Mouse (Mus musculus): ENCODE data around the gene Gm6583.

Gene Gm6583

GRCm38 (mm10) chr5:112346211-112346965, 9.4 kb downstream of the Gm6583 start:
- no peak for TF ChIP-seq GATA4 (IDR thresholded peaks at IDR 0.05; ENCODE audit: insufficient replicate concordance, low read length)

DNA sequence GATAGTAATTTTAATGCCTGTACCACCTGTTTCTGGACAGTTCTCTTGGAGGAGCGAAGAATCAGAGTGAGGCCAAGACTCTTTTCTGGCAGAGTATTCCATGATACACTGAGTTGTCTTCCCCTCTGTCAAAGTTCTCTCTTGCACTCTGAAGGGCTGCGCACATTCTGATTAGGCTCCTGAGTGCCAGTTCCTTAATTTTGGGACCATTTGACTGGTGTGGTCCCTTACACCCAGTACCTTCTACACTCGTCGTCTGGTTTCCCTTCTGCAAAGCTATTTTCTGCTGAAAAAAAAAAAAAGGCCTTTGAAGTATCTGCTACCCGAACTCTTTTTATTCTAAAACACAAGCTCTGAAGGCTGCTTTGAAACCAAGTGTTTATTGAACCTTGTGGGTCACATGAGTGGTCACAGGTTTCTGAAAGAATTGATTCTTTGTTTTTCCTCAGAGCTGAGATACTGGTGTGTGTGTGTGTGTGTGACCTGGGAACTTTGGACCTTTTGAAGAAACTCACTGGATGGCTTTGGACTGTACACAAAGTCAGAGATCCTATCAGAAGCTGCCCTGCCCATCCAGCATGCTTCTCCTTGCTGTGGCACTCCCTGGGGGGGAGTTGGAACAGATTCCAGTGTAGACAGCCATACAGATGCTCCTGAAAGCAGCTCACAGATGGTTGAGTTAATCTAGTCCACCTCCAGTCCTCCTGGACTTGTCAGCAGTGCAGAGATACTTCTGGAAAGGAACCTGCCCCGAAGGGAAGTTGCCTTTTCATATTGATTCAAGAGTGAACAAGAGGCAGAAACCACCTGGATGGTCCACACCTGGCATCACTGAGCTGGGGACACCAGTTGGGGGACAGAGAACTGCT, 11.5 kb downstream of the Gm6583 start:
- no peak for TF ChIP-seq GATA4 (IDR thresholded peaks at IDR 0.05; ENCODE audit: insufficient replicate concordance, low read length)

GRCm38 (mm10) chr5:112343205-112343595, 12.6 kb downstream of the Gm6583 start:
- TF ChIP-seq GATA4 (IDR thresholded peaks at IDR 0.05; ENCODE audit: insufficient replicate concordance, low read length), result no peak

GRCm38 (mm10) chr5:112342463-112343204, 13.2 kb downstream of the Gm6583 start, which contains the start of the genes Srrd and Hps4:
TSS of gene Srrd (minus strand) at chr5:112343040.
TSS of gene Hps4 (plus strand) at chr5:112343083.
- TF ChIP-seq GATA4 (IDR thresholded peaks at IDR 0.05; ENCODE audit: insufficient replicate concordance, low read length), result no peak

DNA sequence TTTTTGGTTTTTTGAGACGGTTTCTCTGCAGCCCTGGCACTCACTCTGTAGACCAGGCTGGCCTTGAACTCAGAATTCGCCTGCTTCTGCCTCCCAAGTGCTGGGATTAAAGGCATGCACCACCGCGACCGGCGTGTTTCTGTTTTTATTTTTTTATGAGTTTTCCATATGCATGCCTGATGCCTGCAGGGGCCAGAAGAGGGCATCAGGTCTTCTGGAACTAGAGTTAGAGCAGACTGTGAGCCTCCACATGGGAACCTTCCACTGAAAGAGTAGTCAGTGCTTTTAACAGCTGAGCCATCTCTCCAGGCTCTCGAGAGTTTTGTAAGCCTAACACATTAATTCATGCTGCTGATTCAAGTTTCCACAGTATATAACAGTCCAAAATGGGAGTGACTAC, 16.6 kb downstream of the Gm6583 start:
- no peak for TF ChIP-seq GATA4 (IDR thresholded peaks at IDR 0.05; ENCODE audit: insufficient replicate concordance, low read length)

- TF ChIP-seq GATA4 (IDR thresholded peaks at IDR 0.05; ENCODE audit: insufficient replicate concordance, low read length), result no peak
These were observed 18.8 kb downstream of the Gm6583 start for GRCm38 (mm10) chr5:112337004-112337403.

GRCm38 (mm10) chr5:112335473-112335872, 20.4 kb downstream of the Gm6583 start:
- TF ChIP-seq GATA4 (IDR thresholded peaks at IDR 0.05; ENCODE audit: insufficient replicate concordance, low read length), result no peak

- no peak for TF ChIP-seq GATA4 (IDR thresholded peaks at IDR 0.05; ENCODE audit: insufficient replicate concordance, low read length)
These were observed 25.8 kb downstream of the Gm6583 start for GRCm38 (mm10) chr5:112329805-112330564.

- no peak for TF ChIP-seq GATA4 (IDR thresholded peaks at IDR 0.05; ENCODE audit: insufficient replicate concordance, low read length)
These were observed 28.0 kb downstream of the Gm6583 start for GRCm38 (mm10) chr5:112327854-112328253.

DNA sequence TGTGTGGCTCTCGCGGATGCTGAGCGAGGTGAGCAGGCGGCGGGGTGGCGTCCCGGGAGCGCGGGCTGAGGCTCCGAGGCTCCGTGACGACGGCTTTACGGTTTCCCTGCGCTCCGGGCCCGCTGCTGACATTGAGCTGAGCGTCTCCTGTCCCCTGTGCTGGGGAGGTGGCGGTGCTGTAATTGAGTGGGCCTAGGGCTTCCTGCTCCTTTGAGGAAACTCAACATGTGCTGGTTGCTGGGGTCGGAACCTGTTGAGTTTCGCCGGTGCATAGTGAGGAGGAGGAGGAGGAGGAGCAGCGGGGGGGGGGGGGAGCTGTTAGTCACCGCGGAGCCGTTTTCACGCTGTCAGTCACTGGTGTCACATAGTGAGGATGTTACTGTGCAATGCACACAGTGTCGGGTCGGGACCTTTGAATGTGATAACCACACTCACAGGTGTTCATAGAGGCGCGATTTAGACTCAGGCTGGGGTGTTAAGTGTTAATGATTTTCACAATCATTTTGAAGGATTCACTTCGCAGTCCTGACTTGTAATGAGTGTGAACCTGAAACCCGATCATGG, 29.3 kb downstream of the Gm6583 start:
- no peak; the same call in 1 of the 2 replicates for TF ChIP-seq GATA4 (IDR thresholded peaks at IDR 0.05; ENCODE audit: insufficient replicate concordance, low read length)

DNA sequence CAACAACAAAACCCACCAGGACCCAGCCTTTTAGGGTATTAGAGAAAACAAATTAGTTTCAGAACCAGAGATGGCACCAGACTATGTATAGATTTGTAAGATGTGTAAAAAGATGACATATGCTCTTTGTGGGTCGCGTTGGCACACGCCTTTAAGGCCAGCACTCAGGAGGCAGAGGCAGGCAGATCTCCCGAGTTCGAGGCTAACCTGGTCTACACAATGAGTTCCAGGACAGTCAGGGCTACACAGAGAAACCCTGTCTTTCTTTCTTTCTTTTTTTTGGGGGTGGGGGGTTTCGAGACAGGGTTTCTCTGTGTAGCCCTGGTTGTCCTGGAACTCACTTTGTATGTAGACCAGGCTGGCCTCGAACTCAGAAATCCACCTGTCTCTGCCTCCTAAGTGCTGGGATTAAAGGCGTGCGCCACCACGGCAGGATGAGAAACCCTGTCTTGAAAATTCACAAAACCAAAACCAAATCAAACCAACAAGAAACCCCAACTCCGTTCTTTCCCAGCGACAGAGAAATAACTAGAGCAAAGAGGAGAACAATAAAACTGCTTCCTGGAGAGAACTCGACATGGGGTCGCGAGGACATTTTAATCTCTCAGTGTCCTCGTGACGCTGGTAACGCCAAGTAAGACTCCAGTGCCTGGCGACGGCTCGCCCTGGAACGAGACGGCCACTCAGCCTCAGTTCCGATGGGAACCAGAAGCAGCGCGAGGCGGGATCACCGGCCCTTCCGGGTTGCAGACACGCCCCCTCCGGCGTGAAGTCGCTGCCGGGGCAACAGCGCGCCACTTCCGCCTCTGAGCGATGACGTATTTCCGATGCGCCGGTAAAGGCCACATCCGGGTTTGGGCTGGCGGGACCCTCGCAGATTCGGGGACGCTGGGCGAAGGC, 30.0 kb downstream of the Gm6583 start, which contains the start of gene Tfip11:
Gene Tfip11, plus strand, starts transcription at position 813 of the 900 bp plus-strand sequence.
- peak; percentile 63; the same call in 1 of the 2 replicates for TF ChIP-seq GATA4 (IDR thresholded peaks at IDR 0.05; ENCODE audit: insufficient replicate concordance, low read length)

GRCm38 (mm10) chr5:112324637-112325545, 30.9 kb downstream of the Gm6583 start:
- no peak for TF ChIP-seq GATA4 (IDR thresholded peaks at IDR 0.05; ENCODE audit: insufficient replicate concordance, low read length)
